19 mouse cellular contexts compared by ENCODE assay signal in genomic region chr15:85463027-85463790, GRCm38 (mm10). TPM values are rescaled to one million over a fixed set of nuclear protein-coding genes. Genes with fewer than 3 reads are reported as not detected.
DNase-seq lines count a peak whose midpoint lies in the region; ATAC-seq and TF ChIP-seq lines count a peak whose summit lies in the region.
"Had no signal": no experiment of that assay in that cellular context is flagged by ENCODE, and none has a peak within 500 bp of the region (broad histone marks: within the 10 kb centered on the region; RNA-seq: fewer than 3 reads in every experiment).

No protein-coding gene starts in this region.

- no peak overlapping the region for H3K9ac ChIP-seq in forebrain, postnatal 0 days
- H3K9ac ChIP-seq in neural tube, embryonic 14.5 days (replicated peaks; ENCODE audit: low read depth, low read length): no peak overlapping the region
- H3K9ac ChIP-seq: embryonic facial prominence, embryonic 15.5 days; limb, embryonic 15.5 days had no signal

- H3K27ac ChIP-seq in layer of hippocampus, adult 2 months: peak overlapping the region; percentile 72
- peak overlapping the region; percentile 74 for H3K27ac ChIP-seq in forebrain, postnatal 0 days (ENCODE audit: low read depth, low read length)
- peak overlapping the region; percentile 86 for H3K27ac ChIP-seq in midbrain, embryonic 10.5 days (replicated peaks)
- H3K27ac ChIP-seq in neural tube, embryonic 14.5 days (ENCODE audit: low read depth, low read length): peak overlapping the region; percentile 71
- H3K27ac ChIP-seq: embryonic facial prominence, embryonic 15.5 days; kidney, postnatal 0 days; limb, embryonic 15.5 days had no signal

- H3K4me1 ChIP-seq in forebrain, postnatal 0 days (ENCODE audit: insufficient read depth): peaks cover 47% of the 10 kb centered on the region
- peaks cover 89% of the 10 kb centered on the region for H3K4me1 ChIP-seq in midbrain, embryonic 10.5 days
- H3K4me1 ChIP-seq in neural tube, embryonic 14.5 days (ENCODE audit: control insufficient read depth, insufficient read depth, low read length): peaks cover 29% of the 10 kb centered on the region
- H3K4me1 ChIP-seq: limb, embryonic 15.5 days had no signal

- 22% methylated on average over 13 of the region's 13 CpGs for WGBS in forebrain, postnatal 0 days
- 37% methylated on average over 13 of the region's 13 CpGs for WGBS in midbrain, embryonic 10.5 days
- WGBS in neural tube, embryonic 14.5 days: 26% methylated on average over 13 of the region's 13 CpGs

- no peak for TF ChIP-seq CTCF in layer of hippocampus, adult 2 months (conservative IDR thresholded peaks at IDR 0.05)
- no peak for TF ChIP-seq CTCF in forebrain, postnatal 0 days (IDR thresholded peaks at IDR 0.05; ENCODE audit: low read depth)

- H3K4me3 ChIP-seq in layer of hippocampus, adult 2 months: no peak overlapping the region
- H3K4me3 ChIP-seq in forebrain, postnatal 0 days (ENCODE audit: low read depth, low read length): no peak overlapping the region
- H3K4me3 ChIP-seq in midbrain, embryonic 10.5 days: peak overlapping the region; percentile 23; the same call in 1 of the 2 replicates
- no peak overlapping the region for H3K4me3 ChIP-seq in neural tube, embryonic 14.5 days (ENCODE audit: low read depth, low read length)
- H3K4me3 ChIP-seq: embryonic facial prominence, embryonic 15.5 days; left cerebral cortex, adult 2 months; limb, embryonic 15.5 days had no signal

- peaks cover 26% of the 10 kb centered on the region for H3K36me3 ChIP-seq in forebrain, postnatal 0 days (ENCODE audit: insufficient read depth)
- peaks cover 33% of the 10 kb centered on the region for H3K36me3 ChIP-seq in midbrain, embryonic 10.5 days
- H3K36me3 ChIP-seq in neural tube, embryonic 14.5 days (ENCODE audit: control insufficient read depth, insufficient read depth, low read length): peaks cover 8% of the 10 kb centered on the region; the same call in 1 of the 2 replicates

- DNase-seq in layer of hippocampus, adult 2 months (ENCODE audit: low spot score in 2 of 2): no peak
- DNase-seq in layer of hippocampus, postnatal 10 days (ENCODE audit: low spot score in 2 of 2): no peak
- peak; percentile 20 for DNase-seq in forebrain, postnatal 0 days
- DNase-seq in midbrain, embryonic 10.5 days (ENCODE audit: low spot score): no peak
- no peak for DNase-seq in lung, postnatal 25 days (ENCODE audit: low spot score)
- no peak for DNase-seq in layer of hippocampus, postnatal 36 days
- no peak for DNase-seq in thymus, postnatal 36 days
- DNase-seq: adrenal gland, postnatal 10 days; cerebellum, postnatal 10 days; lung, adult 18-20 months had no signal

- no peak for ATAC-seq in forebrain, postnatal 0 days
- no peak for ATAC-seq in neural tube, embryonic 14.5 days (ENCODE audit: low read depth)

- no peak overlapping the region for H3K4me2 ChIP-seq in forebrain, postnatal 0 days (ENCODE audit: low read depth)
- no peak overlapping the region for H3K4me2 ChIP-seq in neural tube, embryonic 14.5 days (ENCODE audit: low read depth, low read length)
- H3K4me2 ChIP-seq: embryonic facial prominence, embryonic 15.5 days; limb, embryonic 15.5 days had no signal

- H3K27me3 ChIP-seq in forebrain, postnatal 0 days (ENCODE audit: insufficient read depth, low read length): no peaks in the 10 kb centered on the region
- H3K27me3 ChIP-seq in midbrain, embryonic 10.5 days (ENCODE audit: low read depth, poor library complexity, severe bottlenecking): peaks cover 92% of the 10 kb centered on the region
- no peaks in the 10 kb centered on the region for H3K27me3 ChIP-seq in neural tube, embryonic 14.5 days (ENCODE audit: control insufficient read depth, insufficient read depth, low read length)
- H3K27me3 ChIP-seq: embryonic facial prominence, embryonic 15.5 days; limb, embryonic 15.5 days had no signal

- H3K9me3 ChIP-seq in forebrain, postnatal 0 days (ENCODE audit: low read length): no peaks in the 10 kb centered on the region
- H3K9me3 ChIP-seq in midbrain, embryonic 10.5 days (replicated peaks): no peaks in the 10 kb centered on the region
- no peaks in the 10 kb centered on the region for H3K9me3 ChIP-seq in neural tube, embryonic 14.5 days (ENCODE audit: control insufficient read depth, low read length)
- H3K9me3 ChIP-seq: embryonic facial prominence, embryonic 15.5 days; limb, embryonic 15.5 days had no signal

RNA-seq across cellular contexts. Expression of gene 7530416G11Rik, which starts 39.8 kb away (rescaled TPM):
- total RNA-seq in layer of hippocampus, adult 2 months (2021): not detected
- not detected for total RNA-seq in layer of hippocampus, postnatal 10 days (2021)
- total RNA-seq in forebrain, postnatal 0 days (2014; rRNA removed): 0.15 TPM in 1 of 2 replicates, not detected in the other
- polyA plus RNA-seq in forebrain, postnatal 0 days (2015; fragmentation: Nextera tagmentation; extraction: Ambion mirVana): not detected in 2 replicates
- polyA plus RNA-seq in midbrain, embryonic 10.5 days (2016; fragmentation: Nextera tagmentation; extraction: Ambion mirVana): not detected in 2 replicates
- polyA plus RNA-seq in neural tube, embryonic 14.5 days (2014; fragmentation: Nextera tagmentation; extraction: Ambion mirVana): not detected in 2 replicates
- not detected for total RNA-seq in layer of hippocampus, postnatal 36 days (2021)
- total RNA-seq: adrenal gland, postnatal 10 days; granulocyte monocyte progenitor cell, adult 5-6 weeks; left cerebral cortex, adult 2 months; neutrophil, adult 5-6 weeks had no signal
- polyA plus RNA-seq: embryonic facial prominence, embryonic 15.5 days; heart, postnatal 0 days; intestine, embryonic 14.5 days; kidney, postnatal 0 days; limb, embryonic 15.5 days had no signal
